Mouse (Mus musculus) neural tube, embryonic 10.5 days (tissue): ENCODE results near the gene Myof.

Source experiments
- DNase-seq: peaks from one replicate; pipeline ENCODE4 v3.0.0-alpha.2; 2017; ENCODE audit warnings: low spot score; ENCODE audit errors: extremely low spot score

Myof gene

GRCm38 (mm10) chr19:37954236-37954635 lies 89.1 kb downstream of the Myof start:
- no peak for DNase-seq

GRCm38 (mm10) chr19:37946696-37947095 lies 96.7 kb downstream of the Myof start:
- DNase-seq = no peak

- DNase-seq = no peak
Observed at GRCm38 (mm10) chr19:37946053-37946452, 97.3 kb downstream of the Myof start.

GRCm38 (mm10) chr19:37939203-37939602 lies 104.2 kb downstream of the Myof start:
- DNase-seq = no peak

- no peak for DNase-seq
Observed at GRCm38 (mm10) chr19:37937092-37937491, 106.3 kb downstream of the Myof start.

GRCm38 (mm10) chr19:37934640-37935039 lies 108.7 kb downstream of the Myof start:
- DNase-seq = no peak

- DNase-seq = no peak
Observed at GRCm38 (mm10) chr19:37932198-37932597, 111.2 kb downstream of the Myof start.

GRCm38 (mm10) chr19:37927911-37928310 lies 115.5 kb downstream of the Myof start:
- no peak for DNase-seq

- DNase-seq = no peak
Observed at GRCm38 (mm10) chr19:37925323-37925722, 118.1 kb downstream of the Myof start.

- DNase-seq = no peak
Observed at GRCm38 (mm10) chr19:37924266-37924665, 119.1 kb downstream of the Myof start.

- DNase-seq = no peak
Observed at GRCm38 (mm10) chr19:37921098-37921497, 122.3 kb downstream of the Myof start.

- peak; percentile 26 for DNase-seq
Observed at GRCm38 (mm10) chr19:37918515-37918932, 124.9 kb downstream of the Myof start.

GRCm38 (mm10) chr19:37914261-37914660 lies 129.1 kb downstream of the Myof start:
- no peak for DNase-seq

GRCm38 (mm10) chr19:37912501-37912900 lies 130.9 kb downstream of the Myof start:
- no peak for DNase-seq

GRCm38 (mm10) chr19:37909830-37910261 lies 133.5 kb downstream of the Myof start:
- no peak for DNase-seq

GRCm38 (mm10) chr19:37907451-37908320 lies 135.7 kb downstream of the Myof start:
- no peak for DNase-seq

- no peak for DNase-seq
Observed at GRCm38 (mm10) chr19:37906916-37907315, 136.5 kb downstream of the Myof start.

- DNase-seq = no peak
Observed at GRCm38 (mm10) chr19:37896081-37896480, 147.3 kb downstream of the Myof start.

- DNase-seq = no peak
Observed at GRCm38 (mm10) chr19:37891006-37891405, 152.4 kb downstream of the Myof start.

GRCm38 (mm10) chr19:37886355-37887120 lies 156.8 kb downstream of the Myof start:
- peak; percentile 72 for DNase-seq

- peak; percentile 35 for DNase-seq
Observed at GRCm38 (mm10) chr19:37881431-37882081, 161.8 kb downstream of the Myof start.
